Mouse (Mus musculus) adrenal gland (tissue): Measurements from ENCODE around the gene Slc6a5.
"Not testable (repeated sequence)": the region's sequence is repeated elsewhere in the genome, so short reads cannot be mapped to it uniquely, and the experiment has no call there.

ENCODE experiments used
- intact Hi-C: fragments of 180-260 bp; cut with DNase I; formaldehyde crosslinking; loops from one replicate; pipeline ENCODE4 v1.15.1; 2025

Slc6a5 gene

DNA sequence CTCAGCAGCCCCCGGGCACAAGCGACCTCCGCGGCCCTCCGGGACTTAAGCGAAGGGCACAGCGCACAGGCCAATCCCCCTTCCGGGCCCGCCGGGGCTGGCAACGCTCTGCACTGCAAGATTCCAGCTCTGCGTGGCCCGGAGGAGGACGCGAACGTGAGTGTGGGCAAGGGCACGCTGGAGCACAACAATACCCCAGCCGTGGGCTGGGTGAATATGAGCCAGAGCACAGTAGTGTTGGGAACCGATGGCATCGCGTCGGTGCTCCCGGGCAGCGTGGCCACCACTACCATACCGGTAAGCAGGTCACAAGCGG, 2.0 kb downstream of the Slc6a5 start:
- intact Hi-C loops = no loop called here

DNA sequence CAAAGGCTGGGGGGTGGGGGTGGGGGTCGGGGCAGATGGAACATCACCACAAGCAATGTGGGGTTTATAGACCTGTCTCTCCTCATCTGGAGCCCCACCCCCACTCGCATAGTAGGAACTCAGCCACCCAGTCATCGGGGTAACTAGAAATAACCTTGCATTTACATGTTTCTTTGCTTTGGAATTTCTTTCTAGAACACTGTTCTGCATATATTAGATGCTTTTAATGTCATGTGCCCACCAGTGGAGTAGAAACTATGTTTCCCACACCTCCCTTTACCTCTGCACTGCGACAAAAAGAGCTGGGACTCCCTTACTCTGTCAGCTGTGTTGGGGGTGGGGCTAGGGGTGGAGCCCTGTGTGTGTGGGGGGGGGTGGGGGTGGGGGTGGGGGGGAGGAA, 3.2 kb downstream of the Slc6a5 start:
- intact Hi-C loops = no loop called here

DNA sequence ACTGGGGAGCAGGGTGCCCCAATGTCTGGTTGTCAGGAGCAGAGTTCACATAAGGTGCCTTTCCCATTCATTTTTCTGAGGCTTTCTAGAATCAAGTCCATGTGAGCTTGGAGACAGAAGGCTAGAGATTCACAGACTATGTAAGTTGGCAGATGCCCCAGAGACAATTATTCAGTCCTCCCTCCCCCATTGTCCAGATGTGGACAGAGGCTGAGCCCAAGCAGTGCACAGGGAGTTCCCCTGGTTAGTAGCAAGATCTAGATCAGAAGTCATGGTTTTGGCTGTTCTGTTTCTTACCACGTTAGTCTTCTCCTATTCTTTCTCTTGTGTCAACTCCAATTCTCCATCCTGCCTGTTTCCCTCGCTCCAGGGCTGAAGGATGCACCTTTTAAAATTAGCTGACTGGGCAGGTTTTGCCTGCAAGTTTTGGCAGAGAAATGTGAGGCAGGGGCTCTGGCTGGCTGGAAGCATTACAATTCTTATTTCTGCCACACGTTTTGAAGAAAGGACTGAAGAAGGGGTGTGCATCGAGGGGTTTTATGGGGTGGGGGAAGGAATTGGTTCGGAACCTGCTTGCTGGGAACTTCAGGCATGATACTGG, 3.9 kb downstream of the Slc6a5 start:
- intact Hi-C loops = no loop called here

DNA sequence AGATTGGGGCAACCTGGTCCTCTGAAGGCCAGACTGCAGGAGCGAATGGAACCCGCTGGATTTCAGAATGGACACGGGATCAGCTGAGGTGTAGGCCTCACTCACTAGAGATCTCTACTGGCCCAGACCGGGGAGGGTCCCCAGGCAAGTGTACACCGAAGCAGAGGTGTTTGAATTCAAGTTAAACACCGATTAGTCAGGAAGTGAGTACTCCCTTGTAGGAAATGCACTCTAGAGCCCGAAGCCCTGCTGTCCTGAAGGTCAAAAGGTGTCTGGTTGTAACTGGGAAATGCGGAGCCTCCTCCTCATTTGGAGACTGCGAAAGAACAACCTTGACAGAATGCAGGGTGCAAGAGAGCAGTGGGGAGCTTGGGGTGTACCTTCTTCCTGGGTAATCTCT, 5.0 kb downstream of the Slc6a5 start:
- intact Hi-C loops = no loop called here

DNA sequence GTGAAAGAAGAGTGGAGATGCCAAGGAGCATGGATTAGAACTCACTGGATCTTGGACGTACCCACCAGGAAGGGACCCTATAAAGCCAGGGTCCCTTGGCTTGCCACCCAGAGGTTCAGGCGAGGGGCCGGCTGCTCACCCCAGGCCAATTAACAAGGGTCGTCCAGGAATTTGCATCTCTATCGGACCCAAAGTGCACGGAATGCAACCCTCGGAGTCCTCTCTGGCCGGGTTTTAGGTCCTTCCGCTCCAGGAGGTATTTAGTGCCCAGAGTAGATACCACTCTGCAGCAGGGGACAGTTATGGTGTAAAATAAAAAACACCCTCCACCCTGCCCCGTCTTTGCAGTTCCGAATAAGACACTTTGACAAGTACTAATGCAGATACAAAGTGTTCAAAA, 5.5 kb downstream of the Slc6a5 start:
- intact Hi-C loops = no loop called here

DNA sequence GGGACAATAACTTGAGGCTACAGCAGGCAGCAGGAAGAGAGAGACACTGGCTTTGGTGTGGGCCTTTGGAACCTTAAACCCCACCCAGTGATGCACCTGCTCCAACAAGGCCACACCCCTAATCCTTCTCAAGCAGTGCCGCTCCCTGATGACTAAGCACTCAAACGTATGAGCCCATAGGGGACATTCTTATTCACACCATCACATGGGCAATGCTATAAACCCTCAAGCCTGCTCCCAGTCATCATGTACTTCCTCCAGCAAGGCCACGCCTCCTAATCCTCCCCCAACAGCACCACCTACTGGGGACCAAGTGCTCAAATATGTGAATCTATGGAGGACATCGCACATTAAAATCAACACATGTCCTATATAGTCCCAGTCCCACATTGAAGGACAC, 9.5 kb downstream of the Slc6a5 start:
- intact Hi-C loops = no loop called here

DNA sequence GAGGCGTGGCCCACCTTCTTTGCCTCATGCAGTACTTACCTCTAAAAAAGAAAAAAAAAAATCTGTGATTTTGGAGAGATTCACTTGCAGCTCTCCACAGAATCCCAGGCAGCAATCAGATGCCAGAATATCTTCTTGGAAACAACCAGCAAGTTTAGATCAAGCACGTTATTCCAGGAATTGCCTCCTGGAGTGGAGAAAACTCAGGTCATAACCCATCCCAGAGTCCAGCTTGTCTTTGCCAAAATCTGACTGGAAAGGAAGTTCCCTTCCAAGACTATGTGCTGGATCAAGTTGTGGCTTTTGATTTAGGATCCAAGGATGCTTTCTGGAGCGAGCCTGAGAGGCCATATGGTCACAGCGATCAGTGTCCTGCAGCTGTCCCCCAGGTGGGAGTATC, 10.8 kb downstream of the Slc6a5 start:
- intact Hi-C loops = loop anchor here (5.0 kb wide), 1 partner anchor 303 kb away; no protein-coding TSS in a partner anchor

DNA sequence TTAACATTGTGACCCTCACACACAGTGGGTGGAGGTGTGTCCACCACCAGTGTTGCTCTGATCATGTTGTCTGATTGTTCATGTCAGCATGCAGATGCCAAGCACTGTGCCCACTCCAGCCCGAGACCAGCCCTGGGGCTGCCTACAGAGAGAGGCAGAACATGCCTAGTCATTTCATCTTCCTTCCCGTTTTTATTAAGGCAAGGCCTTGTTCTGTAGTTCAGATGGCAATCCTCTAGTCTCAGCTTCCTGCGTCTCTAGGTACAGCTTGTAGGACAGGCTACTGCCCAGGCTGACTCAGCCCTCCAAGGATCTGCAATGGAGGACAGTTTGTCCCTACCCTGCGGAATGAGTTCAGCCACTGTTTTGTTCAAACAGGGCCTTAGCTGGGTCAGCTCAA, 13.0 kb downstream of the Slc6a5 start:
- intact Hi-C loops = loop anchor here (2.0 to 5.0 kb wide), 2 partner anchors 136 to 306 kb away; no protein-coding TSS in a partner anchor

DNA sequence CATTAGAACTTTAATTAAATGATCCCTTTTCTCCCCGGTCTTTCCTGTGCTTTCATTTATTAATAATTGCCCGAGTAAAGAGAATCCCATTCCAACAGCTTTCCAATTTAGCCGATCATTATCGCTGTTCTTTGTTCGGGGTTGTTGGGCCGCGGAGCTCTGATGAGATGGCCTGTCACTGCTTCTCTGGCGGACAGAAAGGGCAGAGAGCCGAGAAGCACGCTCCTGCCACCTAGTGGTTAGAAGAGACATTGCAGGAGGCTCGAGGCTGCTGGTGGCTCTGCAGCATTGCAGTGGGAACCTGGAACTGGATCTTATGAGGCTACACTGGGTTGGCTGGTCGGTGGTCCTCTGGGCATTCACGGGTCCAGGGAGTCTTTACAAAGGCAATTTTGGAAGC, 13.4 kb downstream of the Slc6a5 start:
- intact Hi-C loops = loop anchor here (2.0 to 5.0 kb wide), 2 partner anchors 137 to 306 kb away; no protein-coding TSS in a partner anchor

DNA sequence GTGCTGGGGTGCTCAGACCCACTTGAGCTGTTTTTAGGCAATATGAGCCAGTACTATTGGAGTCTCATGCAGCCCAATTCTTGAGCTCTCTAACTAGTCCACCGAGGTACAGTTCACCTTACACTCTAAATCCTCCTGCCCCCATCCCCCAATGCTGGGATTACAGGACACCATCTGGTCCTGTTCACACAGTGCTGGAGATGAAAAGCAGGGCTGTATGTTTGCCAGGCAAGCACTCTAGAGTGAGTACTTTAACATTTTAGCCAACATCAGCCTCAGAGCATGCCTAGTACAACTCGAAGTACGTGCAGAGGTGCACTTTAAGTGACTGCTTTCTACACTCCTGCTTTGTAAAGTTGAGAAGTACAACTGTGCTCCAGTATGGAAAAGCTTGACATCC, 18.6 kb downstream of the Slc6a5 start:
- intact Hi-C loops = no loop called here

DNA sequence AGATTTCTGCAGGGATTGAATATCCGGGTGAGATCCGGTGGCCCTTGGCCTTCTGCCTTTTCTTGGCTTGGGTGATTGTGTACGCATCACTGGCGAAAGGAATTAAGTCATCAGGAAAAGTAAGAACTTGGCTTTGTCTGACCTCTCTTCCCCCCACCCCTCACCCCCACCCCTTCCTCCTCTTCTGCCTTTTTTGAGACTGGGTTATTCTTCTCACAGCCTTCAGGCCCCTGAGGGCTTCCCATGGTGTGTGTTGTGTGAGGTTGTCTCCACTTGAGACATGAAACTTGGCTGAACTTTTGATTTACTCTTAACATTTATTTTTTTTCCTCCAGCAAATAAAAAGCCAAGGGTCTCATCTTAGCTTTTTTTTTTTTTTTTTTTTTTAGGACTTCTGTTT, 20.1 kb downstream of the Slc6a5 start:
- intact Hi-C loops = no loop called here

DNA sequence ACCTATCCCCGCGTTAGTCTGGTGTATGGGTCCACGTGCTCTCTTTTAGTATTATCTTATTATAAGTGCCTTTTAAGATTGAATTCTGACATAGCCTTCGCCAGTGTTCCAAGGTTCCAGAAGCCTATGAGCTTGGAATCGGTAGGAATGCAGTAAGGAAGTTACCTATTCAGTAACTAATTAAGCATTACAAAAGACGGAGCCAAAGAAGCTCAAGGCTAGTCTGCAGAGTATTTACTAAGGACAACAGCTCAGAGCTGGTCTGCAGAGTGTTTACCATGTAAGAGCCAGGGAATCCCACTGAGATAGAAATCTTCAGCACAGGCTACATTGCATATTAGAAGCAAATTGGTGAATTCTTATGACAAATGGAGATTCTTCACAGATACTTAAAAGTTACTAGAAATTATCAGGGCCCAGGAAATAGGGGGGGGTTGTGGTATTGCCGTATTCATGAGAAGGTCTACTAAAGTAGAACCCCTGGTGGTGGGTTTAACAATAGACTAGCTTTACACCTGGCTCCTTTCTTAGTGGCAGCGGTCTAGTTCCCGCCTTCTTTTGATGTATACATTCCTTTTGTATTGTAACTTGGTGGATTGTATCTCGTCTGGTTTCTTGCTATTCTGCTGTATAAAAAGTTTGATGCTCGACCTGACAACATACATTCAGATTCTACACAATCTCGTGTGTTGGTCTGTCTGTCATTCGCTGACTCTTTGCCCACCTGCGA, 23.6 kb downstream of the Slc6a5 start:
- intact Hi-C loops = not testable (repeated sequence)

DNA sequence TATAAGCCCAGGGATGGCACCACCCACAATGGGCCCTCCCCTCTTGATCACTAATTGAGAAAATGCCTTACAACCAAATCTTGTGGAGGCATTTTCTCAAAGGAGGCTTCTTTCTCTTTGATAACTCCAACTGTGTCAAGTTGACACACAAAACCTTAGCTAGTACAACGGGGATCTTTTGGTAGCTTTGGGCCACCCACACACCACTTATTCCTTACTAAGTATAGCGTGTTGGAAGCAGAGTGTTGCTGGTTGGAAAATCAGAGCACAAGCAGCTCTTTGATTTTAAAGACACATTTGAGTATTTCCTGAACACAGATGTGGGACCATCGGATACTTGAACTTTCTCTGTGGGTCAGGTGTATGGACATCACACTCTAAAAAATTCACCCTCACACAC, 26.9 kb downstream of the Slc6a5 start:
- intact Hi-C loops = no loop called here

DNA sequence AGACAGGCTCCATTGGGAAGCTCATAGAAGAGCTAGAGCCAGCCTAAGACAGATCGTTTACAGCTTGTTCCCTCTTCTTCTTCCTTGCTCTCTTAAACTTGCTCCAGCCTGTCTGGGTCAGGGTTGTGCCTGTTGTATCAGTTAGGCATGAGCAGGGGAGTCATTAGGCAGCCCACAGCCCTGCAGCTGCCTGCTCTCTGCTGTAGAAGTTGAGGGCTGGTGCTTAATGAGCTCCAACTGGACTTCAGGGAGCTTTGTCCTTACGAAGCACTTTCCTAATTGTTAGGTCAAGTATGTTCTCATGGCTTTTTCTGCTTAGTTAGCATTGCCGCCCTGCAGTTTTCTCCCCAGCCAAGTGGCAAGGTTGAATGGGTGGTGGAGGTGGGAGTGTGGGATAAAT, 32.1 kb downstream of the Slc6a5 start:
- intact Hi-C loops = no loop called here

DNA sequence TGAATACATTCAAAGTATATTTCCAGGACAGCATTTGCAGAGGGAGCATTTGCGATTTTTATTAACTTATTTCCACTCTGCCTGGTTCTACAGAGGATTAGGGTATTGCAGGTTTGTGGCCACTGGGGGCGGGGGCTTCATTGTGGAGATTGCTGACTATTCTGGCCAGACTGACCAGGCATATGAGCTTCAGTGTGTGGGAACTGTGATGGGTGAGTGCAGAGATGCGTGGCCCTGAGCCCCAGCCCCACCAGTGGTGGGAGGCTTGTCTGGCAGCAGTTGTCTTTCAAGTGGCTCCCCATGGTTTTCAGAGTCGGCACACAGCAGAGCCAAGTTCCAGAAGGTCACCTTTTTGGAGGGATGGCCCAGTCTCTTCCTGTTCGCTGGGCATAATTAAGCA, 32.5 kb downstream of the Slc6a5 start:
- intact Hi-C loops = no loop called here

DNA sequence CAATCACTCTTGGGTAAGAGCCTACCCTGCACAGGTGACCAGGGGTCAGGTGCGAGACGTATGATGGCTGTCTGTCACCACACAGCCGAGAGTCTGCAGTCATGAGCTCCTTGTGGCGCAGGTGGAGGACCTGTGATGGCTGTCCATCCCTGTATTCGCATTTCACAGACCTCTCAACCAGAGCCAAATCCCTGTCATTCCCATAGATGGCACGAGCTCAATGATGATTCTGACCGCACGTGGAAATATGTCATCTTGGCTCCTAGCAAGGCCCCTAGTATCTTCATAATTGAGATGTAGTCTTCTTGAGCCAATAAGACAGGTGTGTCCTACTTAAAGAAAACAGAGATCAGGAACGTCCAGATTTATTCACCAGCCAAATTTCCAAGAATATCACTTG, 36.7 kb downstream of the Slc6a5 start:
- intact Hi-C loops = no loop called here

DNA sequence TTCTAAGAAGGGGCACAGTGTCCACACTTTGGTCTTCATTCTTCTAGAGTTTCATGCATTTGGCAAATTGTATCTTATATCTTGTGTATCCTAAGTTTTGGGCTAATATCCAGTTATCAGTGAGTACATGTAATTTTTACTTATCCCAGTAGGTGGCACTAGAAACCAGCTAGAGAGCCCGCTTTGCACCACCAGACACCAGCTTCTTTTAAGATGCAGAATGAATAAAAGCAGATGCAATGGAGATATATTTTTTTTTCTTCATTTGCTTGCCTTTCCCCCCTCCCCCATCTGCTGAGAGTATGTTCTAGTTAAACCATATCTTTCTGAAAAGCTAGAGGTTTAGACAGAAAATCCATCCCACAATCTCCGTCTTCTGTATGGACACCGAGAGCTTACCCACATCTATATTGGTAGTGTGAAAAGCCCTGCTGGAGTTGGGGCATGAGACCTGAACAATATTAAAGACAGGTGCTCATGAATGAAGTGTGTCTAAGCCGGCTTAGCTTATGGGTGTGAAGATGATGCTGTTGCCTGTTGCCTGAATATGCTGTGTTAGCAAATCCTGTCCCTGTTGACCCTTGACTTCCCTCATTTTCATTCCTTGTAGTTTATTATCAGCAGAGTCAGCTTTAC, 43.7 kb downstream of the Slc6a5 start:
- intact Hi-C loops = loop anchor here (5.0 to 10.0 kb wide), 3 partner anchors 529 to 1484 kb away; no protein-coding TSS in a partner anchor

DNA sequence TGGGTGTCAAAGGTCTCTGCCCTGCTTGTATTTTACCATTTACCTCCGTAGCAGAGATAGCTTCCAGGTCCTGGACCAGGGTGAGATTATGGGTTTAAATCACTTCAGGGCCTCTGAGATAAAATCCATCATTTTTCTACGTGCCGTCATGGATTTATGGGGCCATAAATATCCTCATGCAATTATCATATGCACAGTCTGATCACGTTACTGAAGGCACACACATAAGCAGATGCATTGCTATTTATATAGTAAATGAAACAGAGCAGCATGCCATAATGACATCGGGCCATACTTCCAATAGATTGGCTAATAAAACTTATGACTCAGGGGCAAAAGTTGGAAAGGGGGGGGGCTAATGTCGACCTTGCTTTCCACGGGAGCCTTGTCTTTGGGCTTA, 44.9 kb downstream of the Slc6a5 start:
- intact Hi-C loops = loop anchor here (5.0 to 10.0 kb wide), 3 partner anchors 527 to 1482 kb away; no protein-coding TSS in a partner anchor

DNA sequence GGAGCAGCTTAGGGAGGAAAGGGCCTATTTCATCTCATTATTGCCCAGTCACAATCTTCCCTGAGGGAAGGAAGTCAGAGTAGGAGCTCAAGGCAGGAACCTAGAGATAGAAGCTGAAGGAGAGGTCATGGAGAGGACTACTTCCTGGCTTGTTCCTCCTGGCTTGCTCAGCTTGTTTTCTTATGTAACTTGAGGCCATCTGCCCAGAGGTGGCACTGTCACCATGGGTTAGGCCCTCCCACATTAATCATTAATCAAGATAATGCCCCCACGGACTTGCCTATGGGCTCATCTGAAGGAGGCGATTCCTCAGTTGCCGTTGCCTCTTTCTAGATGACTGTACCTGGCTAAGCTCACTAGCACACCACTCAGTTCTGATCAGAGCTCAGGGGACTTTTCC, 47.2 kb downstream of the Slc6a5 start:
- intact Hi-C loops = loop anchor here (10.0 kb wide), 1 partner anchor 1308 kb away; no protein-coding TSS in a partner anchor

DNA sequence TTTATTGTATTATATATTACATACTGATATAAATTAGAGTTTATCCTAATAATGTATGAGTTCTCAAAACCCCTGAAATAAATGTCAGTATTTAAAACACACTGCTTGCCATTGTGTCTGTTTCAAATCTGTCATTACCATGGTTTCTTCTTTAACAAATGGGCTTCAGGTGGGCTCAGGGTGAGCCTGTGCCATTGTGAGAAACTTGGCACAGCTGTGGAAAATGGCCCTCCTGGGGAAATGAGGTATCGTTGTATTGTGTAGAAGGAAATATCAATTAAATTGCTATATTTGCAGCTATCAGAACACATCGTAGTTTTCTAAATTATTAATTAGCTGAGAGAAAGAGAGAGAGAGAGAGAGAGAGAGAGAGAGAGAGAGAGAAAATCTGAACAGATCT, 53.8 kb downstream of the Slc6a5 start:
- intact Hi-C loops = no loop called here

DNA sequence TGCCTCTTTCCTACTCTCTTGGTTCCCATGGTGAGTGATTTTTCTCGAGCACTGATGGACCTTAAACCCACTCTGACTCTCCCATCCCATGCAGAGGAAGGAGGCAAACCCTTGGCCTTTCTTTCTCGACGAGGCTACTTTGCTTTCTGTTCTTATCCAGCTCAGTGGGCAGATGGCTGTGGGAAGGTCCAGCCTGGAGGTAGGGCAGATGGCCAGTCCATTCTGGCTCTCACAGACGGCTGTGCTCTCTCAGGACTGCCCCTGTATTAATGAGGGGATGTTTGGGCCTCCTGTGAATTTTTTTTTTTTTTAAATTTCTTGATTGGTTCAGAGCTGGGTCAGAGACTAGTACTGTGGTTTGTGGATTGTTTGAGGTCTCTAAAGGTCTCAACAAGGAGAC, 59.6 kb downstream of the Slc6a5 start:
- intact Hi-C loops = no loop called here

DNA sequence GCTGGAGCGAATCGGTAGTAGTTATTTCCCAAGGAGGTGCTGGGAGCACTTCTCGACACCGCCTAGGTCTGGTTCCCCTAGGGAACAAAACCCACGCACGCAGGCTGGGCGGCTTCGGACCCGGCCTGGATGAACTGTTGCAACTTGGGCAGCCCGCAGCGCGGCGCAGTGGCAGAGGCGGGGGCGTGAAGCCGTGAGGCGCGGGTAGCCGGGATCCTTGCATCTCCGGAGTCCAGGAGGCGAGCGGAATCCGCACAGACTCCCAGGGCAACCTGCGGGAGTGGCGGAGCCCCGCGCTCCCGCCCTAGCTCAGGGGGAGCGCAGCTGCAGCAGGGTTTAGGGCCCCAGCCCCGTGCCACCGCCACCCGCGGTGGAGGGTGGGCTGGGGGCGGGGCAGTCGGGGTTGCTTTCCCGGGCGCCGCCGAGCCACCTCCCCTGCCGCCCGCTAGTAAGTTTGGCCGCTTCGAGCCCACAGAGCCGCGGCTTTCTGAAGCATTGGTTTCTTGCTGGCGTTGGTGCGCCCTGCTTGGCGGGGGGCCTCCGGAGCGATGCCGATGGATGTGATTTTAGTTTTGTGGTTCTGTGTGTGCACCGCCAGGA, 65.0 kb downstream of the Slc6a5 start, which contains the start of gene Nell1:
TSS of gene Nell1 (plus strand) at position 24 of the 600 bp plus-strand sequence.
- intact Hi-C loops = no loop called here
